Mouse (Mus musculus): ENCODE results near the gene Ngrn.

GRCm38 (mm10) chr7:80294062-80294763 lies 33.2 kb downstream of the Ngrn start, which contains the start of gene Prc1:
- TF ChIP-seq CTCF (IDR thresholded peaks at IDR 0.05; ENCODE audit: low read depth) (no peak; the same call in 1 of the 2 replicates), EP300 (IDR thresholded peaks at IDR 0.05; ENCODE audit: low read depth) (no peak)

Data from liver, postnatal 0 days (tissue).